Mouse (Mus musculus): ENCODE results near the gene Mad1l1.

Gene Mad1l1

DNA sequence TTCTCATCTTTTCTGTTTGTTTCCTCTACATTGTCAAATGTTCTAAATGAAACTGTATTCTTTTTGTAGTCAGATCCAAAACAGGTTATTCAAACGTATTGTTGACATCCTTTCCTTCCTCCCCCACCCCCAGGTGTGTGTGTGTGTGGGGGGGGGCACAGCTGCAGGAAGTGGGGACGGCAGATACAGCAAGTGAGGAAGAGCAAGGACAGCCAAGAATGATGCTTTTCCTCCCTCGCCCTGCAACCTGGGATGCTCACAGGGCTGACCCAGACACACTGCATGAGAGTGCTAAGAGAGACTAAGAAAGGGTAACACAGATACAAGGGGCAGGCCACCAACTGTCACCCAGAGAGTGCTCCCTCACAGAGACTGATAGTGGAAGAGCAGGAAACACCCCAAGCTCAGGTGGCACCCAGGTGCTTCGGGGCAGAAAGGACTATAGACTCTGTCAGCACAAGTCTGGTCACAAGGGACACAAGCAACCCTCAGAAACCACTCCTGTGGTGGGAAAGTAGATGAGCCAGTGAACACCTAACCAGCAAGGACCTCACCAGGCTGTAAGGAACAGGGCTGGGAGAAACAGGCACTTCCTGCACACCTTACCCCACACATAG lies 105.8 kb downstream of the Mad1l1 start:
- no peak for DNase-seq (ENCODE audit: low spot score)

DNA sequence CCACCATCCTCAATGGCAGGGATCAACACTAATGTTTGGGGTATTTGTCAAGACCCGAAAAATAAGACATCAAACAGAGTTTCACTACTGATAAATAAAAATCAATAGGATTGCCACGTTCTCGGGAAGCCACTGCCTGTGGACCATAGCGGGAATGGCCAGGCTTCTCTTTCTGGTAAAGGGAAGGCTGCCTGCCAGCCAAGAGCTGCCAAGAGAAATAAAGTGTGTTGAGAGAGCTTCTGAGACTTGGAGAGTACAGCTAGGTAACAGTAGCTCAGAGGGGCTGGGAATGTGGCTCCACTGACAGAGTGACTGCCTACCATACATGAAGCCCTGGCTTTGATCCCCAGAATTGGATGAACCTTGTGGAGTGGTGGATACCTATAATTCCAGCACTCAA lies 108.4 kb downstream of the Mad1l1 start:
- no peak for DNase-seq (ENCODE audit: low spot score)

DNA sequence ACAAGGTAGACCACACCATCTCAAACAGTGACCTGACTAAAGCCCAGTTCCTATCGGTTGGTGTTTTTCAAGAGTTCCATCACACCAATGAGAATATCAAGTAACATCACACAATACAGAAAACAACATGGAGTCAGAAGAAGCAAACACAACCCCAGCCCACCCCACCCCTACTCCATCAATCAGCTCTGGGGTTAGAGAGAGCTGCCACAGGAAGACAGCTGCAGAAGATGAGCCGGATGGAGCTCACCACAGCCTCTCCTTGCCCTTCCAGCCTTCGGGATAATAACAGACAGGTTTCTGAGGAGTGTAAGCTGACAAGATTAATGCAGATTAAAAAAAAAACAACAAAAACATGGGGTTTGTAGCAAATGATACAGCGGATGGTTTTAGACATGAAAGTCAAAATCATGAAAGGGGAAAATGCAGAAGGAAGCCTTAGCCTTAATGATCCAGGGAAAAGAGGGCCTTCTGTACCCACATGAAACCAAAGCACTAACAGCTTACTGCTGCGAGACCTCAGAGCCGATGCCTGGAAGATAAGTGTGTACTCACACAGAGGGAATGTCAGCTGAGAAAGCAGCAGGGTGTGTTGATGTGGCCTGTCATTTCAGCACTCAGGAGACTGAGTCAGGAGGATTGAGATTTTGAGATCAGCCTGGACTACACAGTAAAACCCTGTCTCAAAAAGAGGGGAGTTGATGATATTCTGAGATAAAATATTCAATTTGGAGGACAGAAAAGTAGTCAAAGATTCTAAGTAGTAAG lies 110.8 kb downstream of the Mad1l1 start:
- DNase-seq (ENCODE audit: low spot score), result no peak

DNA sequence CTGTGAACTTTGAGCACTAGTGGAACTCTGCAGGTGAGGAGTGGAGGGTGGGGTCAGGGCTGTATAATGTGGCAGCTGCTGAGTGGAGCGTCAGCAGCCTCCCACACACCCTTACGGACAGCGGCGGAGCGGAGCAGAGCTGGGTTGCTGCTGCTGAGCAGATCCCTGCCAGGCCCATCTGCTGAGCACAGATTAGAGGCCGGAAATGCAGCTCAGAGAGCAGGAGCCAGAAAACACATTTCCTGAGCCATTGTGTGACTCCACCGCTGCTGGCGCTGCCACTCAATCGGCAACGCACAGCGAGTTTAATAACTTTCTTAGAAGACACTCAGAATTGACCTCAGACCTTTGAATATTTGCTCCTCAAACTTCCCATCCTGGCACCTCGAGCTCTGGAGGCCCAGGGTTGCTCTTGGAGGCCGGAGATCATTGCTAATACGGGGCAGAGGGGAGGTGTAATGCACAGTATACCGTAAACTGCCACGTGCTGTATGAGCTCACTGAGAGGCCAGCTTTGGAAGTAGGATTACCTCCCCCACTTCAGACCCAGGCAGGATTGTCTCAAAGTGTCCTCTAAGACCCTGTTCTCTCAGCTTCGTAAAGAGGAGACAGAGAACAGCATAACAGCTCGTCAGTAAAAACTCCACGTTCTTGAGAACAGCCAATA lies 112.5 kb downstream of the Mad1l1 start:
- peak; percentile 48 for DNase-seq (ENCODE audit: low spot score)

DNA sequence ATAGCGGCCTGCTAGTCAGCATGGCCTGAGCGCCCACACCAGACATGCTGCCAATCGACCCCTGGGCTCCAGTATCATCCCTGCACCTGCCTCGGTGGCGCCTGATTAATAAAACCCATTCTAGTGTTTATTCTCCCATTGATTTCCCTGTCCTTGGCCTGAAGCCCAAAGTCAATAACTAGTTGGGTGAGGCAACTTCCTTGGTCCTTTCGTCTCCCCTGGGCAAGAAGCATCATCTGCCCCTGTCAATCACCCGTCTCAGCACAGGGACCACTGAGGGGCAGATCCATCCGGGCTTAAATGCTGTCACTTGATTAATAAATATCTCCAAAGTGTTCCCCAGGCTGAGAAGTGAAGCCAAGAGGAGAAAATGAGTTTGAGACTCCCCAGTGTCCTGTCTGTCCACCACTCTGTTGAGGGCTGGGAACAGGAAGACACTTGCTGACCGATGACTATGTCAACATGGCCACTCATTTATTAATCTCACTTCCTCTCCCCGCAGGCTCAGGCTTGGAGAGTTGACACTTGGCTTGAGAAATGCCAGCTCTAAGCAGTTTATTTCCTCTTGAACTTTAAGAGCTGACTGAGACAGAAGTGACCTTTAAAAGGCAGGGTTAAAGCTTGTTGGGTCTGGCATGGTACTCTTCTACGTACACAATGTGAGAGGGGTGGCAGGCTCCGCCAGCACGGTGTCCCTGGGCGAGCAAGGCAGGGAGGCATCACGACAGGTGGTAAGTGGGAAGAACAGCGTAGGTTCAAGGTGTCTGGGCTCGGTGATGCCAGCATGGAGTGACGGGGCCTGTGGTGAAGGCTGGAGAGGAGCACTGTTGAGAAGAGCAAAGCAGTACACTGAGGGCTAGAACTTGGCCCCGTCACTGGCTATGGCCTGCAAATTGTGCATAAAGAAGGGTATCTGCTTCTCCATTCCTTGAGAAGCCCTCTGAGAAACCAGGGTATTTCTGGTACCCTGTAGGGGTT lies 114.3 kb downstream of the Mad1l1 start:
- DNase-seq (ENCODE audit: low spot score), result no peak

DNA sequence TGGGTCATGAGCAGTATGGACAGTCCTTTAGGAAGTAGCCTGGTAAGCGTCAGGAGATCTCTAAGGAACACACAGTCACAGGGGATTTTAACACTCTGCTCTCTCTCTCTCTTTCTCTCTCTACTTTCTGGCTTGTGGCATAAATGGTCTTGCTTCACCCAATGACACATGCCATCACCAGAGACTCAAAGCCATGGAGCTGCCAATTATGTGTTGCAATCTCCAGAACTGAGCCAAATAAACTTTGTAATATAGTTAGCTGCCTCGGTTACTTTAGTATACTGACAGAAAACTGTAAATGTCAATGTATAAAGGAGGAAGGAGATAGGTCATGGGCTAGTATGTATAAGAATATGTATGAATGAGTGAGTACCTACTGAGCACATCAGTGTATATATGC lies 115.4 kb downstream of the Mad1l1 start:
- no peak for DNase-seq (ENCODE audit: low spot score)

DNA sequence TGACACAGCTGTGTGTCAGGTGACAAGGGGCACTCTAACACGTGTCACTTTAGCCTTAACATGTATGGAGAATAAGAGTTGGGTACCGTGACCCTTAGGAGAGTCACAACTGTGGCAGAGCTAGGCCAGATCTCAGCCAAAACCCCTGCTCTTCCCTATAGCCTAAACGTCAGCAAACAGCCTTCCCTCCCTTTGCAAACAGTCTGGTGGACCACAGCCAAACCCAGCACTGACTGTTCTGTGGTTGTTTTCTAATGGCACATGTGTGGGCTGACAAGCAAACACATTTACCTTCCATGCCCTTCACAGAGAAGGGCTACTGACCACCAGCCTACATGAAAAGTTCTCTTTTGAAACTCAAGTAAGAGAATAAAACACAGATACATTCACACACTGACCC lies 116.9 kb downstream of the Mad1l1 start:
- DNase-seq (ENCODE audit: low spot score), result no peak

DNA sequence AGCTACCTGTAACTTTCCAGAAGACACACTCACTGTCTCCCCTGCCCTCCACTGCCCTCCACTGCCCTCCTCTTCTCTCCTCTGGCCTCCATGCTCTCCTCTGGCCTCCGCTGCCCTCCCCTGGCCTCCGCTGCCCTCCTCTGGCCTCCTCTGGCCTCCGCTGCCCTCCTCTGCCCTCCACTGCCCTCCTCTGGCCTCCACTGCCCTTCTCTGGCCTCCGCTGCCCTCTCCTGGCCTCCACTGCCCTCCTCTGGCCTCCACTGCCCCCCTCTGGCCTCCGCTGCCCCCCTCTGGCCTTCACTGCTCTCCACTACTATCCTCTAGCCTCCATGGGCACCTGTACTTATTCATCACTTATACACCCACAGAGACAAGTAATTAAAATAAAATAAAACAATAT lies 117.3 kb downstream of the Mad1l1 start:
- no peak for DNase-seq (ENCODE audit: low spot score)

DNA sequence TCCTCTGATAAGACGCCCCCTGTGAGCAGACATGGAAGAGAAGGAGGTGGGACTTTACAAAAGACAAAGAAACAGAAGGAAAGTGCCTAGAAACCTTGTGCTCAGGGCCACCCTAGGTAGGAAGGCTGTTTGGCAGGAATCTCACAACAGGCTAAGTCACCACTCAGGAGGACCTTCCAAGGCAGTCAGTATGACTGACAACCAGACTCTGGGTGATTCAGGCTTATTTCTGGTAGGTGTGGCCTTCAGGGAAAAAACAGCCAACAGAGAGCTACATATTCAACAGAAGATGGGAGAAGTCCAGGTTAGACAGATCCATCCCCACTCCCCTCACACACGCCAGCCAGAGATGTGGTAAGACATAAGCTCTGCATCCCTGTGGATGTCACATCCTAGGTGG lies 118.9 kb downstream of the Mad1l1 start:
- no peak for DNase-seq (ENCODE audit: low spot score)

DNA sequence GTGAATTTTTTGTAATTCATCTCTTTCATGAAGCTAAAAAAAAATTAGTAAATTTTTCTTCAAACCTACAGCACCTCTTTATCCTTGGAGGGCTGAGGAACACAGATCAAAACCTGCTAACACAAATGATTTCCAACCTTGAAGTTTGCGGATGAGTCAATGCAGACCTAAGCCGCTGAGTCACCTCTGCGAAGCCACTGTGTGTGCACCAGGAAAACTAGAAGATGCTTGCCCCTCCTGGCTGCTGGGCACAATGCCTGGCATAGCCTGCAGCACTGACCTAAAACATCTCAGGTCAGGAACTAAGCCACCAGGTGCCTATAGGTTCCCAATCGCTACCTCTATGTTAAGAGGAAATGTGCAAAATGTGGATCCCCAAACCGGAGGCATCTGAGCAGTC lies 119.8 kb downstream of the Mad1l1 start:
- no peak for DNase-seq (ENCODE audit: low spot score)

DNA sequence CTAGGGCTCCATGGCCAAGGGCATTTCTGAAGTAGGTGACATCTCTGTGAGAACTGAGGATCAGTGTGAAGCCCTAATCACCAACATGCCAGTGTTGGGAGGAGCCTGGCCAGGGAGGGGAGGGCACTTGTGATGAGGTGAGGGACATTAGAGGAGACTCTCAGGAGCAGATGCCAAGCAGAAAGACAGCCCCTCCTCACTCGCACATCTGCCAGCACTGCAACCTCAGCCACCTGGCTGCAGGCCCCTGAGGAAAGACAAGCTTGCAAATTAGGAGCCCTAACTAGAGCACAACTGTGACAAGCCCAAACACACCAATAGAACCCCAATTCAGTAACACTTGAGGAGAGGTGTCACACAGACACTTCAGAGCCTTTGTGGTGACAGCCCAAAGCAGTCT lies 120.2 kb downstream of the Mad1l1 start:
- no peak for DNase-seq (ENCODE audit: low spot score)

DNA sequence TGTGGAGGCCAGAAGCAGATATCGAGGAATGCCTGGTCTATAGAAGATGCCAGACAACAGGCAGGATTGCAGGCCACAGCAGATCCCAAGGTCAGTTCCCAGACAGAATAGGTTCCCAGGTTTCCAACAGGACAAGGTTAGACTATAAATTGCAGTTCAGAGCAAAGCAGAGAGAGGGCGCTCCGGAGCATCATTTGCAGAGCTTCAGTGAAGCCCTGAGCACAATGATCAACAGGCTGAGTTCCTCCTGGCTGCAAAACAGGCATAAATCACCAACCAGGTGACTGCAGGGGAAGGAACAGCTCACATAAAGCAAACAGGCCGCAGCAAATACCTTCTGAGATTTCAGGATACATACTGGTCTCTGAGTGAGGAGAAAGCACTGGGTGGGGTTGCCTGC lies 123.6 kb downstream of the Mad1l1 start:
- DNase-seq (ENCODE audit: low spot score), result peak; percentile 49

DNA sequence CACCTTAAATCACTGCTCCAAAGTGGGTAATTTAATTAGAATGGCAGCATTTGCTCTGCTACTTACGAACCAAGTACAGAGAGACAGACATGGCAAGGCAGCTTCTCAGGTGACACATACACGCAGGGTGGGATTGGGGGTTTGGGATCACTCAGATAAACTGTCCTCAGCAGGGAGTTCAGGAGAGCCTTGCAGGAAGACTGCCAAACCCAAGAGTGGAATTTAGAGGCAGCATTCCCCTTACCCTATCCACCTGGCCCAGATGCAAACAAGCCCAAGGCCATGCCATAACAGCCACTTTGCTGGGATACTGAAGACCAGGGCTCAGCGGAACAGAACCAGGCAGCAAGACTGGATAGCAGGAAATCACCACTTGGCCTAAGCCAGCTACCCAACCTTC lies 124.9 kb downstream of the Mad1l1 start:
- DNase-seq (ENCODE audit: low spot score), result no peak

DNA sequence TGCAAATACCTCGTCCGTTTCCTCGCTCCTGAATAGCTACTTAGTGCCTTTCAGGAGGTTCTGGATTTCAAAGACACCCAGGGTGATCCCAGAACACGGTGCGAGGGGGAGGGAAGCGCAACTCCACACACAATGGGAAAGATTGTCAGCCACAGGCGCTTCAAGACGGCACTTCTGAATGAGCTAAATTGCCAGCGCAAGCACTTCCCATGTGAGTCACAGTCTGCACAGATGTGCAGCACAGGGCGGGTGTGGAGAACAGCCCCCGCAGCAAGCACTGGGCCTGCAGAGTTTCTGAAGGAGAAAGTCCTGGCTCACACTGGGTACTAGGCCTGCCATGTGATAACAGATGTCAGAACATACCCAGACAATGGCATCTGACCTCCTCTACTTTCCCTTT lies 127.2 kb downstream of the Mad1l1 start:
- DNase-seq (ENCODE audit: low spot score), result no peak

DNA sequence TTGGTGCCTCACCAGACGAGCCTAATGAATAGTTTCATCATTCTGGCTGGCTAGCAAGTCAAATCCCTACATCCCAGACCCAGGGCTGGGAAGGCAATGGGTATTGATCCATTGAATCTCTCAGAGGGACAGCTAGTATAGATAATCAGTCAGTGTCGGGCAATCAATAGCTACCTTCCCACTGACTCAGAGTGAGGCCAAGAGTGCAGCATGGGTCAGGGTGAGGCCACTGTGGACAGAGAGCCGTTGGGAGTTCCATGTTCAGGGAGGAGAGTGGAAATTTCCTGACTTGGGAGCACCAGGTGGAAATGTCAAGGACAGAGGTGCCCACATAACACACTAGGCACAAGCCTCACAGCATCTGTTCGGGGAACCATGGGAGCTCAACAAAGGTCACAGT lies 129.8 kb downstream of the Mad1l1 start:
- no peak for DNase-seq (ENCODE audit: low spot score)

DNA sequence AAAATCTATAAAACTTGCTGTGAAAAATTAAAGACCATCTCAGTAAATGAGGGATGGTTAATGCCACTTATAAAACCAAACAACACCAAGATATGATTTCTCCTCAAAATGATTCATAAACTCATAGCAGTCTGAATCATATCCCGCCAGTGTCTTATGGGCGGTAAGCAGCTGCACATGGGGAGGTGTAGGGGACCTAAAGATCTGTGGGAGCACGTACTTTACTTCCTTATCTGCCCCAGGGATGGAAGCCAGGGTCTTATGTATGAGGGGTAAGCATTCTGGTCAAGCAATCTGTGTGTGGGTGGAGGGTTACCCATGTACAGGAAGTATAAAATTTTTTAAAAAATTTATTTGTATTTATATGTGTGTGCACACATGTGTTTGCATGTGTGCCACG lies 135.0 kb downstream of the Mad1l1 start:
- no peak for DNase-seq (ENCODE audit: low spot score)

DNA sequence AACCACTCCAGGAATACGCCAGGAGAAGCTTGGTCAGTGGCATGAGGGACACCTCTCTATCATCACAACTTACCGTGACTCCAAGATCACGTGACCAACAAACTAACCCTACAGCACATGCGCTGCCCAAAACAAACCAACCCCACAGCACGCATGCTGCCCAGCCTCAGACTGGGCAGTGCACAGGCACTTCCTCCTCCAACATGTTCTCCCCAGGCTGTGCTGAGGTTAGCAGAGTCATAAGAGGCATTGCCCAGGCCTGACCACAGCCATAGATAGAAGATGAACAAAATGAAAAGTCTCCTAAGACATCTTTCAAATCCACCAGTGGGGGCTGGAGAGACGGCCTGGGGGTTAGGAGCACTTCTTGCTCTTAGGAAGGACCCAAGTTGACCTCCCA lies 135.6 kb downstream of the Mad1l1 start:
- DNase-seq (ENCODE audit: low spot score), result no peak

DNA sequence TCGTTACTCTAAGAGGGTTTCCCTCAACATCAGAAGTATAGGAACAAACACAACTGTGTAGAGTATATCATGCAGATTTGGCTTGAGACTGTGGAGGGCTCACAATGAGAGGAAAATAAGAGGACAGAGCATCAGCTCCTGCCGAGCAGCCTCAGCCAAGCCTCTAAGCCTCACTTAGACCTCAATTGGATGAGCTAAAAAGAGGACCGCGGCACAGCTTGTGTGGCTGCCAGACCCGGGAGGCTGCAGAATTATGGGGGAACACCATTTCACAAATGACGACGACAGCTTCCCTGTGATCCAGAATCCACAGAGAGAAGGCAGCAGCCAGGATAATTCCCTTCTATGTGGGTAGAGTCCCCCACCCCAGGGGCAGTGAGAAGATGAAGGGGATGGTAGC lies 138.0 kb downstream of the Mad1l1 start:
- DNase-seq (ENCODE audit: low spot score), result no peak

DNA sequence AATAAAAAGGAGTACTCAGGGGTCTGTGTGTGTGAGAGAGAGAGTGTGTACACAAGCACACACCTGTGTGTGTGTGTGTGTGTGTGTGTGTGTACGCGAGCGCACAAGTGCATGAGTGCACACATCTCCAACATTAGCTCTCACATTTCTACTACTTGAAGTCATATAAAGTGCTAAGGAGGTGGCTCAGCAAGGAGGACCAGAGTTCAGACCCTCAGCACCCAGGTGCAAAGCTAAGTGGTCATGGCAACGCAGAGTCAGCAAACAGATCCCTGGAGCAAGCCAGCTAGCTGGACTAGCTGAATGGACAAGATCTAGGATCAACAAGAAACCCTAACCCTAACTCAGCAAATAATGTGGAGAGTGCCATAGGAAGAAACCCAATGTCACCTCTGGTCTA lies 139.0 kb downstream of the Mad1l1 start:
- DNase-seq (ENCODE audit: low spot score), result peak; percentile 37

DNA sequence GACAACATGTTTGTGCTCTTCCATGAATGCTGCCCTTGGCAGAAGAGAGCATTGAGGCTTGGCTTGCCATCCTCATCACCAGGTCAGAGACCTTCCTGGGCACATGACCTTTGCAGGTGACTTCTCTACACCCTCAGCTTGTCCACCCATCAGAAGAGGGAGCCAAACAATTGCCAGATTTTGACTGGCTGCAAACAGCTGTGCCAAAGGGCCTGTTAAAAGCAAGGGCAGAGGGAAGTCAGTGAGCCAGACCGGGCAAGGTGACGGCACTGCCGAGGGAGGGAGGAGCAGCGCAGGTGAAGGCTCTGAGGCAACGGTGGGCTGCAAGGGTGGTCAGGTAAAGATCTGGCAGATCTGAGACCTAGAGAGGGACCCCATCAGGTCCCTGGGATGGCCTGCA lies 141.3 kb downstream of the Mad1l1 start:
- no peak for DNase-seq (ENCODE audit: low spot score)

DNA sequence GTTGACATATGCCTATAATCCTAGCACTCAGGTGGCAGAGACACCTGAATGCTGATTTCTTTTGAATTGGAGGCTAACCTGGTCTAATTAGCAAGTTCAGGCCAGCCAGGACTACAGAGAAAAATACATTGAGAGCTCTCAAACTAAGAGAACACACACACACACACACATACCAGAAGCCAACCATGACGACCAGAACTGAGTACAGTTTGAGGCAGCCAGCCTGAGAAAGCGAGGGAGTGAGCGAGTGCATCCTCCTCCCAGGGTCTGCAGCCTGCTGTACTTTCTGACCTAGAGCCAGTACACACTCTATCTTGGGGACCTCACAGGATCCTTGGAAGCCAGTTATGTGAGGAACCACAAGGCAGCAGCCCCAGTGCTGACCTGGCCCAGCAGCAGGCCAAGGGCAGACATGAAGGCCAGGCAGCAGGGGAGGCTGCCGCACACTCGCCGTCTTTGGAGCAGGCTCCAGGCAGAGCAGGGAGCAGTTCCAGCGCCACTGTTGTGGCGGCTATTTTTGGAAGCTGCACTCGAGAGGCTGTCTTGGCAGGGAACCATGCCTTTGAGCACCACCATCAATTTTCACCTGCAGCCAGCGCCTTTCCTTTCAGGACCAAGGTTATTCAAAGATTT lies 143.2 kb downstream of the Mad1l1 start:
- DNase-seq (ENCODE audit: low spot score), result no peak

DNA sequence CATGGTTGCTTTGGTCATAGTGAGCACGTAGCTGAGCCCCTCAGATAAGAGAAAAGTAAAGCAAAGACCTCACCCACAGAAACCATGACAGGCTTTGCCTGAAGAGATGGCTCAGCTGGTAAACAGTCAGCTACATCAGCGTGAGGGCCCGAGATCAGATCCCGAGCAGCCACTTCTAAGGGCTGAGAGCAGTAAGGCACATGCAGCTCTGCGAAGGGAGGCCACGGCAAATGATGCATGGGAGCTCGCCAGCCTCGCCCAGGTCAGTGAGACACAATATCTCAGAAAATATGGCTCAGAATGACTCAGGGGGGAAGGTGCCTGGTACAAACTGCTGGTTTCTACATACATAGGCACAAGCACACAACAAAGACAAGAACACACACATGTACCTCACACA lies 143.8 kb downstream of the Mad1l1 start:
- no peak for DNase-seq (ENCODE audit: low spot score)
